Mouse (Mus musculus) limb, embryonic 15.5 days (tissue): ENCODE measurements around the gene Chrnb2. TPM values are rescaled to one million over a fixed set of nuclear protein-coding genes. Genes with fewer than 3 reads are reported as not detected.

Source experiments
- ATAC-seq: fragments of 200-750 bp; cut with Nextera tagmentation; 2 replicates; pipeline ENCODE4 v1.8.0; 2017; ENCODE audit warnings: low read depth, moderate TSS enrichment; ENCODE audit not compliant: insufficient number of reproducible peaks, low FRiP score, low TSS enrichment
- H3K27ac ChIP-seq: fragments of 300-500 bp; sonication (generic); 2 replicates; pipeline ENCODE4 v1.5.1; 2015; ENCODE audit warnings: moderate library complexity, mild to moderate bottlenecking, inconsistent platforms
- H3K27me3 ChIP-seq: fragments of 300-500 bp; sonication (generic); 2 replicates; pipeline ENCODE4 v1.6.1; 2015; ENCODE audit warnings: inconsistent platforms
- H3K36me3 ChIP-seq: fragments of 300-500 bp; sonication (generic); 2 replicates; pipeline ENCODE4 v1.6.1; 2015; ENCODE audit warnings: inconsistent platforms
- H3K4me1 ChIP-seq: fragments of 300-500 bp; sonication (generic); 2 replicates; pipeline ENCODE4 v1.6.1; 2015; ENCODE audit warnings: inconsistent platforms
- H3K4me2 ChIP-seq: fragments of 300-500 bp; sonication (generic); 2 replicates; pipeline ENCODE4 v1.6.1; 2015; ENCODE audit warnings: mild to moderate bottlenecking, inconsistent platforms
- H3K4me3 ChIP-seq: fragments of 300-500 bp; sonication (generic); 2 replicates; pipeline ENCODE4 v1.5.1; 2015; ENCODE audit warnings: mild to moderate bottlenecking, inconsistent platforms
- H3K9ac ChIP-seq: fragments of 300-500 bp; sonication (generic); 2 replicates; pipeline ENCODE4 v1.6.1; 2015; ENCODE audit warnings: inconsistent platforms
- H3K9me3 ChIP-seq: fragments of 300-500 bp; sonication (generic); 2 replicates; pipeline ENCODE4 v1.6.1; 2016; ENCODE audit warnings: inconsistent platforms
- WGBS: fragments of 180-500 bp; shearing (Covaris S2); methylation state at CpG from one replicate; pipeline ENCODE4 v1.1.7; 2015; 5-methylcytosine and 5-hydroxymethylcytosine counted together
- polyA plus RNA-seq: library from polyadenylated mRNA; unstranded; fragments of >200 nt; fragmentation: Nextera tagmentation; extraction: Ambion mirVana; gene quantifications from 2 replicates; pipeline ENCODE4 v1.2.1, GENCODE M21; 2015

The Chrnb2 gene
- polyA plus RNA-seq, 1 experiment from 2014 or later: 0.37 TPM

GRCm38 (mm10) chr3:89730350-89731331 lies 33.8 kb downstream of the Chrnb2 start:
- Histone ChIP-seq H3K27me3 (no peaks in the 10 kb centered on the region), H3K4me1 (peaks cover 16% of the 10 kb centered on the region), H3K27ac (peak overlapping the region; percentile 80), H3K9me3 (no peaks in the 10 kb centered on the region), H3K36me3 (peaks cover 3% of the 10 kb centered on the region; the same call in 1 of the 2 replicates), H3K4me3 (peak overlapping the region; percentile 66), H3K4me2 (peak overlapping the region; percentile 81), H3K9ac (peak overlapping the region; percentile 42)
- peak; percentile 86 for ATAC-seq
- WGBS: under 1% methylated on average over 32 of the region's 32 CpGs

GRCm38 (mm10) chr3:89728848-89729247 lies 35.6 kb downstream of the Chrnb2 start:
- Histone ChIP-seq H3K9me3 (no peaks in the 10 kb centered on the region), H3K27me3 (no peaks in the 10 kb centered on the region), H3K4me1 (peaks cover 16% of the 10 kb centered on the region), H3K4me3 (no peak overlapping the region), H3K36me3 (no peaks in the 10 kb centered on the region), H3K27ac (no peak overlapping the region), H3K4me2 (no peak overlapping the region), H3K9ac (no peak overlapping the region)
- WGBS: 86% methylated on average over 2 of the region's 2 CpGs
- ATAC-seq: no peak

- no peaks in the 10 kb centered on the region for H3K36me3 ChIP-seq
- H3K4me1 ChIP-seq: peaks cover 15% of the 10 kb centered on the region
- 16% methylated on average over 4 of the region's 4 CpGs for WGBS
- H3K27ac ChIP-seq: no peak overlapping the region
- no peak overlapping the region for H3K4me2 ChIP-seq
- H3K9me3 ChIP-seq: no peaks in the 10 kb centered on the region
- no peak overlapping the region for H3K4me3 ChIP-seq
- H3K27me3 ChIP-seq: no peaks in the 10 kb centered on the region
- no peak for ATAC-seq
- H3K9ac ChIP-seq: no peak overlapping the region
These were observed 37.4 kb downstream of the Chrnb2 start for GRCm38 (mm10) chr3:89727028-89727427.

GRCm38 (mm10) chr3:89723400-89724084 lies 40.9 kb downstream of the Chrnb2 start:
- no peaks in the 10 kb centered on the region for H3K4me1 ChIP-seq
- no peaks in the 10 kb centered on the region for H3K27me3 ChIP-seq
- ATAC-seq: no peak
- WGBS: 79% methylated on average over 7 of the region's 7 CpGs
- no peak overlapping the region for H3K27ac ChIP-seq
- H3K36me3 ChIP-seq: no peaks in the 10 kb centered on the region
- H3K9me3 ChIP-seq: no peaks in the 10 kb centered on the region
- H3K4me2 ChIP-seq: no peak overlapping the region
- H3K9ac ChIP-seq: no peak overlapping the region
- H3K4me3 ChIP-seq: no peak overlapping the region

- ATAC-seq: no peak
These were observed 42.4 kb downstream of the Chrnb2 start for GRCm38 (mm10) chr3:89722032-89722431.

GRCm38 (mm10) chr3:89715967-89716256 lies 48.5 kb downstream of the Chrnb2 start:
- H3K36me3 ChIP-seq: no peaks in the 10 kb centered on the region
- H3K27ac ChIP-seq: no peak overlapping the region
- peaks cover 12% of the 10 kb centered on the region for H3K4me1 ChIP-seq
- no peaks in the 10 kb centered on the region for H3K27me3 ChIP-seq
- ATAC-seq: no peak
- peak overlapping the region; percentile 90 for H3K4me2 ChIP-seq
- H3K9ac ChIP-seq: peak overlapping the region; percentile 87
- WGBS: 58% methylated on average over 6 of the region's 6 CpGs
- no peaks in the 10 kb centered on the region for H3K9me3 ChIP-seq
- H3K4me3 ChIP-seq: peak overlapping the region; percentile 93

More at GRCm38 (mm10) chr3:89722032-89722431, 42.4 kb downstream of the Chrnb2 start:
- Histone ChIP-seq H3K27ac (no peak overlapping the region), H3K27me3 (no peaks in the 10 kb centered on the region), H3K9me3 (no peaks in the 10 kb centered on the region), H3K9ac (no peak overlapping the region), H3K4me3 (no peak overlapping the region), H3K4me1 (no peaks in the 10 kb centered on the region), H3K4me2 (no peak overlapping the region), H3K36me3 (no peaks in the 10 kb centered on the region)

- Histone ChIP-seq H3K9ac (peak overlapping the region; percentile 87), H3K4me2 (peak overlapping the region; percentile 90)
These were observed 49.0 kb downstream of the Chrnb2 start for GRCm38 (mm10) chr3:89715207-89715966.

GRCm38 (mm10) chr3:89714359-89715206 lies 49.8 kb downstream of the Chrnb2 start, which contains the start of gene Adar:
Gene Adar (plus strand): TSS chr3:89715022.
- H3K4me1 ChIP-seq: peaks cover 12% of the 10 kb centered on the region
- H3K27me3 ChIP-seq: no peaks in the 10 kb centered on the region
- 5% methylated on average over 28 of the region's 28 CpGs for WGBS
- peak within 1 kb of the TSS; percentile 93 for H3K4me3 ChIP-seq
- no peaks in the 10 kb centered on the region for H3K36me3 ChIP-seq
- H3K9ac ChIP-seq: peak within 1 kb of the TSS; percentile 87
- H3K9me3 ChIP-seq: no peaks in the 10 kb centered on the region
- peak within 1 kb of the TSS; percentile 54 for H3K27ac ChIP-seq
- peak; percentile 75; the same call in 1 of the 2 replicates for ATAC-seq
- peak within 1 kb of the TSS; percentile 90 for H3K4me2 ChIP-seq

More at GRCm38 (mm10) chr3:89715207-89715966, 49.0 kb downstream of the Chrnb2 start:
- Histone ChIP-seq H3K27me3 (no peaks in the 10 kb centered on the region), H3K4me3 (peak overlapping the region; percentile 93), H3K27ac (peak overlapping the region; percentile 54), H3K4me1 (peaks cover 12% of the 10 kb centered on the region), H3K9me3 (no peaks in the 10 kb centered on the region), H3K36me3 (no peaks in the 10 kb centered on the region)
- WGBS: 3% methylated on average over 59 of the region's 59 CpGs
- ATAC-seq: peak; percentile 48; the same call in 1 of the 2 replicates

GRCm38 (mm10) chr3:89704064-89704463 lies 60.4 kb downstream of the Chrnb2 start:
- H3K4me2 ChIP-seq: no peak overlapping the region
- H3K4me1 ChIP-seq: no peaks in the 10 kb centered on the region
- H3K27ac ChIP-seq: no peak overlapping the region
- H3K27me3 ChIP-seq: 0 out of 2 replicates have a peak, but pooled peaks cover 4% of the 10 kb centered on the region
- H3K4me3 ChIP-seq: no peak overlapping the region
- no peak for ATAC-seq
- no peaks in the 10 kb centered on the region for H3K36me3 ChIP-seq
- no peaks in the 10 kb centered on the region for H3K9me3 ChIP-seq
- no peak overlapping the region for H3K9ac ChIP-seq
- 78% methylated on average over 6 of the region's 6 CpGs for WGBS

GRCm38 (mm10) chr3:89703596-89703995 lies 60.8 kb downstream of the Chrnb2 start:
- Histone ChIP-seq H3K4me1 (no peaks in the 10 kb centered on the region), H3K27me3 (0 out of 2 replicates have a peak, but pooled peaks cover 4% of the 10 kb centered on the region), H3K9ac (no peak overlapping the region), H3K36me3 (no peaks in the 10 kb centered on the region), H3K9me3 (no peaks in the 10 kb centered on the region), H3K27ac (no peak overlapping the region), H3K4me3 (no peak overlapping the region), H3K4me2 (no peak overlapping the region)
- ATAC-seq: no peak
- 26% methylated on average over 3 of the region's 3 CpGs for WGBS

- 29% methylated on average over 11 of the region's 11 CpGs for WGBS
- Histone ChIP-seq H3K27me3 (0 out of 2 replicates have a peak, but pooled peaks cover 1% of the 10 kb centered on the region), H3K27ac (no peak overlapping the region), H3K9ac (no peak overlapping the region), H3K4me3 (no peak overlapping the region), H3K9me3 (no peaks in the 10 kb centered on the region), H3K4me2 (no peak overlapping the region), H3K36me3 (no peaks in the 10 kb centered on the region), H3K4me1 (no peaks in the 10 kb centered on the region)
- ATAC-seq: no peak
These were observed 64.0 kb downstream of the Chrnb2 start for GRCm38 (mm10) chr3:89700461-89700860.
